Mouse (Mus musculus) bone marrow macrophage, adult 2 months (primary cell): ENCODE results near the gene Rpa3. TPM values are rescaled to one million over a fixed set of nuclear protein-coding genes. Genes with fewer than 3 reads are reported as not detected.

Source experiments
- H3K27ac ChIP-seq: 2 replicates; pipeline ENCODE4 v1.5.1; 2012; ENCODE audit warnings: low read depth, low read length; ENCODE audit not compliant: insufficient read depth
- H3K4me1 ChIP-seq: 2 replicates; pipeline ENCODE4 v1.6.1; 2012; ENCODE audit warnings: low read length; ENCODE audit not compliant: control insufficient read depth, insufficient read depth
- H3K4me3 ChIP-seq: 2 replicates; pipeline ENCODE4 v1.5.1; 2012; ENCODE audit warnings: mild to moderate bottlenecking, low read length, moderate library complexity; ENCODE audit not compliant: insufficient read depth
- CTCF ChIP-seq: IDR thresholded peaks from 2 replicates; pipeline ENCODE4 v1.5.1; 2012; ENCODE audit warnings: low read depth, mild to moderate bottlenecking, low read length, moderate library complexity
- POLR2A ChIP-seq: IDR thresholded peaks from 2 replicates; pipeline ENCODE4 v1.6.1; 2012; ENCODE audit warnings: mild to moderate bottlenecking, low read depth, low read length, borderline replicate concordance
- polyA plus RNA-seq: library from polyadenylated mRNA; stranded (reverse); fragments of >200 nt; gene quantifications from 2 replicates; pipeline ENCODE4 v1.2.4, GENCODE M21; 2012; ENCODE audit not compliant: missing spikeins, insufficient read depth, insufficient read length

The Rpa3 gene
- polyA plus RNA-seq, 1 experiment: 30.5 TPM

DNA sequence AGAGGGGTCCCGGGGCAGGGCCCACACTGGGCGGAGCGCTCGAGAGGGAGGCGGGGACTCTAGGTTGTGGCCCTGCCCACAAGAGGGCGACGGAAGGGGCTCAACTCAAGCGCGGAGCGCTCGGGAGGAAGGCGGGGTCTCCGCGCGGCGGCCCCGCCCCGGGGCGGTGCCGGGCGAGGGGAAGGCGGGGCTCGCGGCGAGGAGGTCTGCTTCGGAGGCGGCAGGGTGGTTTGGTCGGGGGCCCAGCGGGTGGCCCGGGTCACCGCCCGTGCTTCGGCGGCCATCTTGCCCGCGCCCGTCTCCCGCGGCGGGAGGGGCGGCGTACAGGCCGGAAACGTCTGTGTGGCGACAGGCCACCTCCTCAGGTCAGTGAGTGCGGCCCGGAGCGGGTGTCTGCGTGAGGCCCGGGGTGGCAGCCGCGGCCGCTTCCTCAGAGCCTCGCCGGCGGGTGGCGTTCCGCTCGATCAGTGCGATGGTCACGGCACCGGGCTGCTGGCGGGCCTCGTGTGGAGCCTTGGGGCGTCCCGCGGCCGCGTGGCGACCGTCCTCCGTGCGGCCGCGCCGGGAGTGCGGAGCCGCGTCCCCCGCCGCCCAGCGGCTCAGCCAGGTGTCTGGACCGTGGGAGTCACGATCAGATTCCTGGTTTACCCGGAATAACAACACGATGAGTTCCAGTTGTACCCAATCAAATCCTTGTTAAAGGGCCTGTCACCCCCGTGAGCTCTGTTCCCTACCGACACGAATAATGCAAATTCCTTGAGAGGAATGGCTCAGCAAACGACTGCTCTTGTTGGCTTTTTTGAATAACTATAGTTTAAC is 49.7 kb downstream of the Rpa3 start, which contains the start of gene Mios:
Mios (plus strand) TSS at position 176 of the 819 bp plus-strand sequence.
- no peak for TF ChIP-seq POLR2A
- TF ChIP-seq CTCF: no peak
- peak within 1 kb of the TSS; percentile 41 for H3K27ac ChIP-seq
- H3K4me3 ChIP-seq: peak within 1 kb of the TSS; percentile 96
- H3K4me1 ChIP-seq: peaks cover 10% of the 10 kb centered on the region

Other genes starting within 250 kb of the Rpa3 start
- not detected in 2 replicates for gene Col28a1, start 66.6 kb downstream of the Rpa3 start, polyA plus RNA-seq
- gene Mios, start 50.0 kb downstream of the Rpa3 start, polyA plus RNA-seq: 6.5 and 7.4 TPM in 2 replicates
- gene Umad1, start 115 bp upstream of the Rpa3 start, polyA plus RNA-seq: 15.5 and 16.0 TPM in 2 replicates
- 2.5 and 3.7 TPM in 2 replicates for gene Gm45062, start 277 bp upstream of the Rpa3 start, polyA plus RNA-seq